Mouse (Mus musculus) heart, embryonic 12.5 days (tissue): ENCODE data around the gene Ank3. TPM values are rescaled to one million over a fixed set of nuclear protein-coding genes. Genes with fewer than 3 reads are reported as not detected.

Experiments
- ATAC-seq: fragments of 200-750 bp; cut with Nextera tagmentation; 2 replicates; pipeline ENCODE4 v1.8.0; 2017; ENCODE audit warnings: moderate TSS enrichment, moderate library complexity; ENCODE audit not compliant: insufficient number of reproducible peaks, low FRiP score
- H3K27ac ChIP-seq: fragments of 300-500 bp; sonication (generic); 2 replicates; pipeline ENCODE4 v1.5.1; 2016; ENCODE audit warnings: mild to moderate bottlenecking, moderate library complexity; ENCODE audit not compliant: poor library complexity, severe bottlenecking
- H3K27me3 ChIP-seq: fragments of 300-500 bp; sonication (generic); replicated peaks from 2 replicates; pipeline ENCODE4 v1.6.1; 2016; ENCODE audit warnings: mild to moderate bottlenecking, moderate library complexity
- H3K36me3 ChIP-seq: fragments of 300-500 bp; sonication (generic); 2 replicates; pipeline ENCODE4 v1.6.1; 2016; ENCODE audit warnings: mild to moderate bottlenecking, moderate library complexity
- H3K4me1 ChIP-seq: fragments of 300-500 bp; sonication (generic); replicated peaks from 2 replicates; pipeline ENCODE4 v1.6.1; 2016; ENCODE audit warnings: mild to moderate bottlenecking
- H3K4me2 ChIP-seq: fragments of 300-500 bp; sonication (generic); 2 replicates; pipeline ENCODE4 v1.6.1; 2016; ENCODE audit warnings: mild to moderate bottlenecking, moderate library complexity
- H3K4me3 ChIP-seq: fragments of 300-500 bp; sonication (generic); 2 replicates; pipeline ENCODE4 v1.5.1; 2016; ENCODE audit warnings: mild to moderate bottlenecking
- H3K9ac ChIP-seq: fragments of 300-500 bp; sonication (generic); 2 replicates; pipeline ENCODE4 v1.6.1; 2016; ENCODE audit warnings: mild to moderate bottlenecking, moderate library complexity
- H3K9me3 ChIP-seq: fragments of 300-500 bp; sonication (generic); replicated peaks from 2 replicates; pipeline ENCODE4 v1.6.1; 2016; ENCODE audit warnings: mild to moderate bottlenecking, moderate library complexity
- WGBS: fragments of 180-500 bp; shearing (Covaris S2); methylation state at CpG from one replicate; pipeline ENCODE4 v1.1.7; 2016; 5-methylcytosine and 5-hydroxymethylcytosine counted together
- polyA plus RNA-seq: library from polyadenylated mRNA; unstranded; fragments of >200 nt; fragmentation: Nextera tagmentation; extraction: Ambion mirVana; gene quantifications from 2 replicates; pipeline ENCODE4 v1.2.1, GENCODE M21; 2016

The Ank3 gene
- polyA plus RNA-seq, 1 experiment from 2014 or later, result 61.9 TPM

- no peaks in the 10 kb centered on the region for H3K36me3 ChIP-seq
- H3K4me1 ChIP-seq, result no peaks in the 10 kb centered on the region
- H3K9ac ChIP-seq, result no peak overlapping the region
- no peaks in the 10 kb centered on the region for H3K9me3 ChIP-seq
- H3K4me2 ChIP-seq, result no peak overlapping the region
- no peak overlapping the region for H3K27ac ChIP-seq
- H3K27me3 ChIP-seq, result no peaks in the 10 kb centered on the region; the same call in 1 of the 2 replicates
- 47% methylated on average over 12 of the region's 12 CpGs for WGBS
- H3K4me3 ChIP-seq, result no peak overlapping the region
- ATAC-seq, result no peak
These were observed 16.3 kb downstream of the Ank3 start for GRCm38 (mm10) chr10:69414888-69415287.

GRCm38 (mm10) chr10:69418716-69419115 lies 20.1 kb downstream of the Ank3 start:
- Histone ChIP-seq H3K9me3 (no peaks in the 10 kb centered on the region), H3K4me2 (no peak overlapping the region), H3K27me3 (no peaks in the 10 kb centered on the region; the same call in 1 of the 2 replicates), H3K4me1 (no peaks in the 10 kb centered on the region), H3K36me3 (no peaks in the 10 kb centered on the region), H3K4me3 (no peak overlapping the region), H3K27ac (no peak overlapping the region), H3K9ac (no peak overlapping the region)
- no peak for ATAC-seq
- 79% methylated on average over 8 of the region's 8 CpGs for WGBS

GRCm38 (mm10) chr10:69420306-69420705 lies 21.7 kb downstream of the Ank3 start:
- no peak overlapping the region for H3K9ac ChIP-seq
- no peak for ATAC-seq
- no peak overlapping the region for H3K27ac ChIP-seq
- H3K36me3 ChIP-seq, result no peaks in the 10 kb centered on the region
- WGBS, result 50% methylated on average over 6 of the region's 6 CpGs
- peaks cover 5% of the 10 kb centered on the region; the same call in 1 of the 2 replicates for H3K9me3 ChIP-seq
- no peaks in the 10 kb centered on the region for H3K4me1 ChIP-seq
- no peak overlapping the region for H3K4me3 ChIP-seq
- H3K4me2 ChIP-seq, result no peak overlapping the region
- H3K27me3 ChIP-seq, result no peaks in the 10 kb centered on the region

- no peak overlapping the region for H3K27ac ChIP-seq
- 81% methylated on average over 3 of the region's 3 CpGs for WGBS
- H3K9ac ChIP-seq, result no peak overlapping the region
- no peaks in the 10 kb centered on the region for H3K27me3 ChIP-seq
- H3K4me2 ChIP-seq, result no peak overlapping the region
- no peak overlapping the region for H3K4me3 ChIP-seq
- H3K9me3 ChIP-seq, result peaks cover 5% of the 10 kb centered on the region; the same call in 1 of the 2 replicates
- no peaks in the 10 kb centered on the region for H3K36me3 ChIP-seq
- no peaks in the 10 kb centered on the region for H3K4me1 ChIP-seq
- no peak for ATAC-seq
These were observed 25.5 kb downstream of the Ank3 start for GRCm38 (mm10) chr10:69424051-69424450.

- no peak for ATAC-seq
- no peak overlapping the region for H3K4me3 ChIP-seq
- no peak overlapping the region for H3K9ac ChIP-seq
- H3K27ac ChIP-seq, result no peak overlapping the region
- no peaks in the 10 kb centered on the region for H3K27me3 ChIP-seq
- H3K9me3 ChIP-seq, result no peaks in the 10 kb centered on the region
- H3K36me3 ChIP-seq, result no peaks in the 10 kb centered on the region
- no peak overlapping the region for H3K4me2 ChIP-seq
- WGBS, result 60% methylated on average over 4 of the region's 4 CpGs
- no peaks in the 10 kb centered on the region for H3K4me1 ChIP-seq
These were observed 31.6 kb downstream of the Ank3 start for GRCm38 (mm10) chr10:69430138-69430537.

GRCm38 (mm10) chr10:69431101-69431500 lies 32.5 kb downstream of the Ank3 start:
- no peak overlapping the region for H3K27ac ChIP-seq
- H3K9ac ChIP-seq, result no peak overlapping the region
- H3K4me3 ChIP-seq, result no peak overlapping the region
- no peak overlapping the region for H3K4me2 ChIP-seq
- no peaks in the 10 kb centered on the region for H3K9me3 ChIP-seq
- H3K36me3 ChIP-seq, result no peaks in the 10 kb centered on the region
- no peaks in the 10 kb centered on the region for H3K4me1 ChIP-seq
- no peak for ATAC-seq
- 82% methylated on average over 7 of the region's 7 CpGs for WGBS
- H3K27me3 ChIP-seq, result no peaks in the 10 kb centered on the region

GRCm38 (mm10) chr10:69435213-69435612 lies 36.6 kb downstream of the Ank3 start:
- Histone ChIP-seq H3K9me3 (no peaks in the 10 kb centered on the region), H3K27me3 (no peaks in the 10 kb centered on the region), H3K9ac (no peak overlapping the region), H3K4me3 (no peak overlapping the region), H3K4me1 (no peaks in the 10 kb centered on the region), H3K27ac (no peak overlapping the region), H3K36me3 (no peaks in the 10 kb centered on the region), H3K4me2 (no peak overlapping the region)
- WGBS, result 71% methylated on average over 6 of the region's 6 CpGs
- ATAC-seq, result no peak

GRCm38 (mm10) chr10:69439449-69439848 lies 40.9 kb downstream of the Ank3 start:
- Histone ChIP-seq H3K9me3 (no peaks in the 10 kb centered on the region), H3K36me3 (no peaks in the 10 kb centered on the region), H3K4me1 (no peaks in the 10 kb centered on the region), H3K9ac (no peak overlapping the region), H3K4me3 (no peak overlapping the region), H3K27me3 (no peaks in the 10 kb centered on the region), H3K27ac (no peak overlapping the region), H3K4me2 (no peak overlapping the region)
- ATAC-seq, result no peak
- 74% methylated on average over 8 of the region's 8 CpGs for WGBS

GRCm38 (mm10) chr10:69444546-69444945 lies 46.0 kb downstream of the Ank3 start:
- no peak overlapping the region for H3K4me3 ChIP-seq
- H3K27ac ChIP-seq, result no peak overlapping the region
- 57% methylated on average over 5 of the region's 5 CpGs for WGBS
- H3K9ac ChIP-seq, result no peak overlapping the region
- ATAC-seq, result no peak
- H3K4me1 ChIP-seq, result no peaks in the 10 kb centered on the region
- no peaks in the 10 kb centered on the region for H3K9me3 ChIP-seq
- H3K27me3 ChIP-seq, result no peaks in the 10 kb centered on the region
- H3K4me2 ChIP-seq, result no peak overlapping the region
- no peaks in the 10 kb centered on the region for H3K36me3 ChIP-seq

- H3K36me3 ChIP-seq, result no peaks in the 10 kb centered on the region
- H3K27me3 ChIP-seq, result no peaks in the 10 kb centered on the region
- H3K9me3 ChIP-seq, result no peaks in the 10 kb centered on the region
- no peak overlapping the region for H3K9ac ChIP-seq
- 83% methylated on average over 7 of the region's 7 CpGs for WGBS
- H3K4me1 ChIP-seq, result no peaks in the 10 kb centered on the region
- H3K27ac ChIP-seq, result no peak overlapping the region
- no peak overlapping the region for H3K4me3 ChIP-seq
- no peak overlapping the region for H3K4me2 ChIP-seq
- ATAC-seq, result no peak
These were observed 47.4 kb downstream of the Ank3 start for GRCm38 (mm10) chr10:69445951-69446350.

- Histone ChIP-seq H3K4me2 (no peak overlapping the region), H3K36me3 (no peaks in the 10 kb centered on the region), H3K9ac (no peak overlapping the region), H3K4me3 (no peak overlapping the region), H3K27ac (no peak overlapping the region), H3K9me3 (no peaks in the 10 kb centered on the region), H3K4me1 (no peaks in the 10 kb centered on the region), H3K27me3 (no peaks in the 10 kb centered on the region)
- ATAC-seq, result no peak
- WGBS, result 83% methylated on average over 5 of the region's 5 CpGs
These were observed 48.0 kb downstream of the Ank3 start for GRCm38 (mm10) chr10:69446566-69446965.

- H3K4me3 ChIP-seq, result no peak overlapping the region
- H3K27ac ChIP-seq, result no peak overlapping the region
- no peak overlapping the region for H3K9ac ChIP-seq
- H3K4me2 ChIP-seq, result no peak overlapping the region
- no peaks in the 10 kb centered on the region for H3K27me3 ChIP-seq
- no peaks in the 10 kb centered on the region for H3K36me3 ChIP-seq
- 82% methylated on average over 5 of the region's 5 CpGs for WGBS
- no peak for ATAC-seq
- no peaks in the 10 kb centered on the region for H3K4me1 ChIP-seq
- H3K9me3 ChIP-seq, result no peaks in the 10 kb centered on the region
These were observed 48.7 kb downstream of the Ank3 start for GRCm38 (mm10) chr10:69447308-69447707.
